Mouse (Mus musculus): ENCODE results near the gene Aunip. TPM values are rescaled to one million over a fixed set of nuclear protein-coding genes. Genes with fewer than 3 reads are reported as not detected.
"Not testable (repeated sequence)": the region's sequence is repeated elsewhere in the genome, so short reads cannot be mapped to it uniquely, and the experiment has no call there.

Aunip gene
- polyA plus RNA-seq, 1 experiment from 2014 or later, result 2.9 TPM

- H3K4me2 ChIP-seq (ENCODE audit: low read length), result no peak overlapping the region
- no peaks in the 10 kb centered on the region for H3K4me1 ChIP-seq (ENCODE audit: control insufficient read depth, insufficient read depth, low read depth, low read length)
- no peak overlapping the region for H3K27ac ChIP-seq (ENCODE audit: low read depth, low read length)
- no peak for ATAC-seq
- no peaks in the 10 kb centered on the region for H3K27me3 ChIP-seq (replicated peaks; ENCODE audit: control insufficient read depth, insufficient read depth, low read length)
- no peaks in the 10 kb centered on the region for H3K36me3 ChIP-seq (ENCODE audit: control insufficient read depth, insufficient read depth, low read length)
- WGBS, result 64% methylated on average over 6 of the region's 6 CpGs
- no peak overlapping the region for H3K4me3 ChIP-seq (ENCODE audit: low read length)
- no peaks in the 10 kb centered on the region for H3K9me3 ChIP-seq (ENCODE audit: control insufficient read depth, low read length)
- no peak overlapping the region for H3K9ac ChIP-seq (ENCODE audit: low read depth, low read length)
Measured at GRCm38 (mm10) chr4:134483078-134483688, 27.6 kb upstream of the Aunip start.

- WGBS, result 36% methylated on average over 6 of the region's 6 CpGs
- Histone ChIP-seq H3K27me3 (replicated peaks; ENCODE audit: control insufficient read depth, insufficient read depth, low read length) (no peaks in the 10 kb centered on the region), H3K9ac (ENCODE audit: low read depth, low read length) (no peak overlapping the region), H3K4me3 (ENCODE audit: low read length) (no peak overlapping the region), H3K36me3 (ENCODE audit: control insufficient read depth, insufficient read depth, low read length) (no peaks in the 10 kb centered on the region), H3K4me1 (ENCODE audit: control insufficient read depth, insufficient read depth, low read depth, low read length) (no peaks in the 10 kb centered on the region), H3K27ac (ENCODE audit: low read depth, low read length) (no peak overlapping the region), H3K9me3 (ENCODE audit: control insufficient read depth, low read length) (no peaks in the 10 kb centered on the region), H3K4me2 (ENCODE audit: low read length) (no peak overlapping the region)
- no peak for ATAC-seq
Measured at GRCm38 (mm10) chr4:134483696-134484095, 27.1 kb upstream of the Aunip start.

- H3K4me2 ChIP-seq (ENCODE audit: low read length), result no peak overlapping the region
- H3K9ac ChIP-seq (ENCODE audit: low read depth, low read length), result no peak overlapping the region
- H3K27ac ChIP-seq (ENCODE audit: low read depth, low read length), result no peak overlapping the region
- no peaks in the 10 kb centered on the region for H3K4me1 ChIP-seq (ENCODE audit: control insufficient read depth, insufficient read depth, low read depth, low read length)
- H3K27me3 ChIP-seq (replicated peaks; ENCODE audit: control insufficient read depth, insufficient read depth, low read length), result no peaks in the 10 kb centered on the region
- whole genome bisulfite sequencing, result 82% methylated on average over 10 of the region's 10 CpGs
- ATAC-seq, result no peak
- H3K36me3 ChIP-seq (ENCODE audit: control insufficient read depth, insufficient read depth, low read length), result no peaks in the 10 kb centered on the region
- H3K4me3 ChIP-seq (ENCODE audit: low read length), result no peak overlapping the region
- H3K9me3 ChIP-seq (ENCODE audit: control insufficient read depth, low read length), result no peaks in the 10 kb centered on the region
Measured at GRCm38 (mm10) chr4:134484231-134484630, 26.6 kb upstream of the Aunip start.

- ATAC-seq, result no peak
- no peak overlapping the region for H3K4me3 ChIP-seq (ENCODE audit: low read length)
- no peaks in the 10 kb centered on the region for H3K9me3 ChIP-seq (ENCODE audit: control insufficient read depth, low read length)
- H3K27ac ChIP-seq (ENCODE audit: low read depth, low read length), result no peak overlapping the region
- H3K9ac ChIP-seq (ENCODE audit: low read depth, low read length), result no peak overlapping the region
- no peak overlapping the region for H3K4me2 ChIP-seq (ENCODE audit: low read length)
- WGBS, result 85% methylated on average over 5 of the region's 5 CpGs
- no peaks in the 10 kb centered on the region for H3K36me3 ChIP-seq (ENCODE audit: control insufficient read depth, insufficient read depth, low read length)
- H3K4me1 ChIP-seq (ENCODE audit: control insufficient read depth, insufficient read depth, low read depth, low read length), result no peaks in the 10 kb centered on the region
- H3K27me3 ChIP-seq (replicated peaks; ENCODE audit: control insufficient read depth, insufficient read depth, low read length), result no peaks in the 10 kb centered on the region
Measured at GRCm38 (mm10) chr4:134485151-134485900, 25.5 kb upstream of the Aunip start.

- Histone ChIP-seq H3K36me3 (ENCODE audit: control insufficient read depth, insufficient read depth, low read length) (no peaks in the 10 kb centered on the region), H3K27ac (ENCODE audit: low read depth, low read length) (no peak overlapping the region)
- 97% methylated on average over 5 of the region's 5 CpGs for WGBS
Measured at GRCm38 (mm10) chr4:134488211-134488610, 22.6 kb upstream of the Aunip start.

GRCm38 (mm10) chr4:134489986-134490665 is 20.7 kb upstream of the Aunip start:
- Histone ChIP-seq H3K27ac (ENCODE audit: low read depth, low read length) (no peak overlapping the region), H3K4me2 (ENCODE audit: low read length) (no peak overlapping the region), H3K9me3 (ENCODE audit: control insufficient read depth, low read length) (no peaks in the 10 kb centered on the region), H3K4me1 (ENCODE audit: control insufficient read depth, insufficient read depth, low read depth, low read length) (peaks cover 4% of the 10 kb centered on the region; the same call in 1 of the 2 replicates), H3K27me3 (replicated peaks; ENCODE audit: control insufficient read depth, insufficient read depth, low read length) (no peaks in the 10 kb centered on the region), H3K9ac (ENCODE audit: low read depth, low read length) (no peak overlapping the region), H3K36me3 (ENCODE audit: control insufficient read depth, insufficient read depth, low read length) (no peaks in the 10 kb centered on the region), H3K4me3 (ENCODE audit: low read length) (no peak overlapping the region)
- 83% methylated on average over 11 of the region's 11 CpGs for WGBS
- ATAC-seq, result no peak

More at GRCm38 (mm10) chr4:134488211-134488610, 22.6 kb upstream of the Aunip start:
- no peaks in the 10 kb centered on the region for H3K9me3 ChIP-seq (ENCODE audit: control insufficient read depth, low read length)
- H3K4me3 ChIP-seq (ENCODE audit: low read length), result no peak overlapping the region
- H3K4me2 ChIP-seq (ENCODE audit: low read length), result no peak overlapping the region
- H3K4me1 ChIP-seq (ENCODE audit: control insufficient read depth, insufficient read depth, low read depth, low read length), result no peaks in the 10 kb centered on the region
- H3K27me3 ChIP-seq (replicated peaks; ENCODE audit: control insufficient read depth, insufficient read depth, low read length), result no peaks in the 10 kb centered on the region
- H3K9ac ChIP-seq (ENCODE audit: low read depth, low read length), result no peak overlapping the region
- no peak for ATAC-seq

GRCm38 (mm10) chr4:134491716-134492115 is 19.1 kb upstream of the Aunip start:
- Histone ChIP-seq H3K4me3 (ENCODE audit: low read length) (no peak overlapping the region), H3K27me3 (replicated peaks; ENCODE audit: control insufficient read depth, insufficient read depth, low read length) (no peaks in the 10 kb centered on the region), H3K4me1 (ENCODE audit: control insufficient read depth, insufficient read depth, low read depth, low read length) (peaks cover 11% of the 10 kb centered on the region), H3K27ac (ENCODE audit: low read depth, low read length) (no peak overlapping the region), H3K4me2 (ENCODE audit: low read length) (no peak overlapping the region), H3K9me3 (ENCODE audit: control insufficient read depth, low read length) (no peaks in the 10 kb centered on the region), H3K9ac (ENCODE audit: low read depth, low read length) (no peak overlapping the region), H3K36me3 (ENCODE audit: control insufficient read depth, insufficient read depth, low read length) (no peaks in the 10 kb centered on the region)
- ATAC-seq, result no peak
- WGBS, result 65% methylated on average over 6 of the region's 6 CpGs

- not testable (repeated sequence) for ATAC-seq; H3K36me3 ChIP-seq (ENCODE audit: control insufficient read depth, insufficient read depth, low read length); H3K4me2 ChIP-seq (ENCODE audit: low read length); H3K4me3 ChIP-seq (ENCODE audit: low read length); H3K27ac ChIP-seq (ENCODE audit: low read depth, low read length); H3K9me3 ChIP-seq (ENCODE audit: control insufficient read depth, low read length); H3K9ac ChIP-seq (ENCODE audit: low read depth, low read length); H3K27me3 ChIP-seq (replicated peaks; ENCODE audit: control insufficient read depth, insufficient read depth, low read length)
- H3K4me1 ChIP-seq (ENCODE audit: control insufficient read depth, insufficient read depth, low read depth, low read length), result peaks cover 18% of the 10 kb centered on the region
- 89% methylated on average over 6 of the region's 6 CpGs for WGBS
Measured at GRCm38 (mm10) chr4:134494161-134494560, 16.6 kb upstream of the Aunip start.
